Mouse (Mus musculus) olfactory bulb, adult 2 months (tissue): ENCODE measurements around the gene Dlg5.

Experiments
- CTCF ChIP-seq: fragments of 200-500 bp; IDR thresholded peaks from 2 replicates; pipeline ENCODE4 v1.5.1; 2012; ENCODE audit warnings: low read depth, mild to moderate bottlenecking, low read length, moderate library complexity; ENCODE audit not compliant: insufficient read depth
- POLR2A ChIP-seq: fragments of 200-500 bp; IDR thresholded peaks from 2 replicates; pipeline ENCODE4 v1.6.1; 2012; ENCODE audit warnings: mild to moderate bottlenecking, low read depth, low read length, moderate library complexity; ENCODE audit not compliant: insufficient read depth

GRCm38 (mm10) chr14:24199732-24200131 is 46.0 kb downstream of the Dlg5 start:
- TF ChIP-seq POLR2A (no peak), CTCF (no peak)
